Comparison of ENCODE assay signal across 8 mouse cellular contexts in the genomic region with DNA sequence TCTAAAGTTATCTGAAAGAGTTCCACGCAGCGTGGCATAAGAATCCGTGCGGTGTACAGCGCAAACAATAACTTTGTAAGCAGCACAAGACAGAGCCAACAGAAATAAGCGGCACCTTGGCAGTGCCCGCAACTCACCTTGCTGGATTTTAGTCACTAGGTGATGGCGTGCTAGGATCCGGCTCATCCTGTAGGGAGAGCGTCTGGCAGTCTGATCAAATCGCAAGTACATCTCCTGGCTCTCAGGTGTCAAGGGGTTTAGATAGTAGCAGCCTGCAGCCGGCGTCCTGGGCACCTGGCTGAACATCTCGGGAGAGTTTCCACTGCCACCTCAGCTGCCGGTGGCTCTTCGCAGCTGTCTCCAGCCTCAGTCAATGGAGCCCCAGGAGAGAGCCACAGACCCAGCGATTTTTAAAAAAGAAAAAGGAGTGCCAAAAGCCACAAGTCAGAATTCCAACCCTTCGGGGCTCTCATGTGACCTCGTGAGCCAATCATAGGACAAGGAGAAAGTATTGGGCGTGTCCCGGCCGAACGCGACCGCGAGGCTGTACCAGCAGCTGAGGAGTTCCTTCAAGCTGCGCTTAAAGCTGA. TPM values are rescaled to one million over a fixed set of nuclear protein-coding genes. Genes with fewer than 3 reads are reported as not detected.
DNase-seq lines count a peak whose midpoint lies in the region; ATAC-seq and TF ChIP-seq lines count a peak whose summit lies in the region.

No protein-coding gene starts in this region.

- no peaks in the 10 kb centered on the region for H3K36me3 ChIP-seq in forebrain, embryonic 10.5 days (replicated peaks)
- H3K36me3 ChIP-seq in heart, postnatal 0 days (replicated peaks; ENCODE audit: control insufficient read depth, insufficient read depth, low read length) = no peaks in the 10 kb centered on the region
- no peaks in the 10 kb centered on the region for H3K36me3 ChIP-seq in neural tube, embryonic 14.5 days (ENCODE audit: control insufficient read depth, insufficient read depth, low read length)

- 4% methylated on average over 27 of the region's 27 CpGs for WGBS in forebrain, embryonic 10.5 days
- WGBS in heart, postnatal 0 days = 1% methylated on average over 27 of the region's 27 CpGs
- 3% methylated on average over 27 of the region's 27 CpGs for WGBS in neural tube, embryonic 14.5 days

- H3K4me1 ChIP-seq in forebrain, embryonic 10.5 days = peaks cover 29% of the 10 kb centered on the region
- peaks cover 15% of the 10 kb centered on the region; the same call in 1 of the 2 replicates for H3K4me1 ChIP-seq in heart, postnatal 0 days (ENCODE audit: control insufficient read depth, insufficient read depth)
- no peaks in the 10 kb centered on the region for H3K4me1 ChIP-seq in neural tube, embryonic 14.5 days (ENCODE audit: control insufficient read depth, insufficient read depth, low read length)

- peak overlapping the region; percentile 71 for H3K9ac ChIP-seq in heart, postnatal 0 days (replicated peaks; ENCODE audit: low read depth, low read length)
- peak overlapping the region; percentile 50 for H3K9ac ChIP-seq in neural tube, embryonic 14.5 days (replicated peaks; ENCODE audit: low read depth, low read length)

- H3K4me3 ChIP-seq in forebrain, embryonic 10.5 days = peak overlapping the region; percentile 62
- peak overlapping the region; percentile 76 for H3K4me3 ChIP-seq in heart, postnatal 0 days (ENCODE audit: low read depth, low read length)
- H3K4me3 ChIP-seq in neural tube, embryonic 14.5 days (ENCODE audit: low read depth, low read length) = peak overlapping the region; percentile 50

- H3K9me3 ChIP-seq in forebrain, embryonic 10.5 days = no peaks in the 10 kb centered on the region
- H3K9me3 ChIP-seq in heart, postnatal 0 days (replicated peaks; ENCODE audit: control insufficient read depth, low read length) = no peaks in the 10 kb centered on the region
- H3K9me3 ChIP-seq in neural tube, embryonic 14.5 days (ENCODE audit: control insufficient read depth, low read length) = no peaks in the 10 kb centered on the region

- peak overlapping the region; percentile 78 for H3K27ac ChIP-seq in forebrain, embryonic 10.5 days
- peak overlapping the region; percentile 68 for H3K27ac ChIP-seq in heart, postnatal 0 days (ENCODE audit: low read depth)
- H3K27ac ChIP-seq in neural tube, embryonic 14.5 days (ENCODE audit: low read depth, low read length) = no peak overlapping the region

- no peak for TF ChIP-seq EP300 in heart, postnatal 0 days (IDR thresholded peaks at IDR 0.05; ENCODE audit: low read depth)

- peak overlapping the region; percentile 81 for H3K4me2 ChIP-seq in heart, postnatal 0 days (ENCODE audit: low read depth, low read length)
- peak overlapping the region; percentile 91 for H3K4me2 ChIP-seq in neural tube, embryonic 14.5 days (ENCODE audit: low read depth, low read length)

- ATAC-seq in heart, postnatal 0 days (ENCODE audit: insufficient read depth, low read depth) = peak; percentile 93
- peak; percentile 95 for ATAC-seq in neural tube, embryonic 14.5 days (ENCODE audit: low read depth)

- peaks cover 7% of the 10 kb centered on the region for H3K27me3 ChIP-seq in forebrain, embryonic 10.5 days (ENCODE audit: poor library complexity, severe bottlenecking)
- H3K27me3 ChIP-seq in heart, postnatal 0 days (ENCODE audit: control insufficient read depth, insufficient read depth, low read length) = no peaks in the 10 kb centered on the region
- no peaks in the 10 kb centered on the region for H3K27me3 ChIP-seq in neural tube, embryonic 14.5 days (ENCODE audit: control insufficient read depth, insufficient read depth, low read length)

- DNase-seq in 3134 (ENCODE audit: extremely low read depth, insufficient read length, low spot score) = peak; percentile 89
- peak; percentile 83 for DNase-seq in adrenal gland, adult 2 months
- peak; percentile 81 for DNase-seq in forebrain, embryonic 10.5 days (ENCODE audit: extremely low spot score, low spot score)
- peak; percentile 91 for DNase-seq in heart, postnatal 0 days (ENCODE audit: low spot score)
- DNase-seq in kidney, postnatal 14 days = peak; percentile 84
- DNase-seq in lung, adult 18-20 months = peak; percentile 83 to 87
- DNase-seq in urinary bladder, postnatal 14 days (ENCODE audit: low spot score) = peak; percentile 65

- TF ChIP-seq CTCF in heart, postnatal 0 days (IDR thresholded peaks at IDR 0.05; ENCODE audit: low read depth) = no peak

RNA-seq across cellular contexts. Expression of gene Stard13, which starts 43.8 kb away (rescaled TPM):
- 10 to 100 TPM; 11.3 to 20.4 TPM for total RNA-seq in adrenal gland, adult 2 months (2021)
- polyA plus RNA-seq in adrenal gland, adult 2 months (2012; rRNA removed) = 4.7 and 5.0 TPM in 2 replicates
- 3.1 and 3.7 TPM in 2 replicates for polyA plus RNA-seq in forebrain, embryonic 10.5 days (2016; fragmentation: Nextera tagmentation; extraction: Ambion mirVana)
- total RNA-seq in heart, postnatal 0 days (2014; rRNA removed; ENCODE audit: low replicate concordance) = 10.6 and 11.9 TPM in 2 replicates
- polyA plus RNA-seq in heart, postnatal 0 days (2015; fragmentation: Nextera tagmentation; extraction: Ambion mirVana) = 3.0 and 3.3 TPM in 2 replicates
- polyA plus RNA-seq in neural tube, embryonic 14.5 days (2014; fragmentation: Nextera tagmentation; extraction: Ambion mirVana) = 2.7 and 7.1 TPM in 2 replicates
